Mouse (Mus musculus) liver, embryonic 14.5 days (tissue): ENCODE data around the gene Igll1. TPM values are rescaled to one million over a fixed set of nuclear protein-coding genes. Genes with fewer than 3 reads are reported as not detected.

Experiments used
- ATAC-seq: fragments of 200-750 bp; cut with Nextera tagmentation; 2 replicates; pipeline ENCODE4 v1.8.0; 2017; ENCODE audit warnings: moderate number of reproducible peaks, mild to moderate bottlenecking, moderate library complexity; ENCODE audit not compliant: insufficient read depth
- DNase-seq, 3 experiments: peaks; one replicate each; pipeline ENCODE4 v3.0.0-alpha.2; 2012 to 2013; ENCODE audit warnings: low read depth in 3 of 3, low spot score in 3 of 3
- H3K27ac ChIP-seq: fragments of 300-500 bp; sonication (generic); 2 replicates; pipeline ENCODE4 v1.5.1; 2014; ENCODE audit warnings: moderate library complexity, mild to moderate bottlenecking, control low read depth, inconsistent platforms
- H3K27me3 ChIP-seq: fragments of 300-500 bp; sonication (generic); 2 replicates; pipeline ENCODE4 v1.6.1; 2014; ENCODE audit warnings: mild to moderate bottlenecking, low read length, moderate library complexity; ENCODE audit not compliant: control insufficient read depth, insufficient read depth
- H3K36me3 ChIP-seq: fragments of 300-500 bp; sonication (generic); replicated peaks from 2 replicates; pipeline ENCODE4 v1.6.1; 2014; ENCODE audit warnings: low read depth; ENCODE audit not compliant: control insufficient read depth, insufficient read depth
- H3K4me1 ChIP-seq, 2 experiments: fragments of 200-500 bp in 1 of 2; fragments of 300-500 bp in 1 of 2; sonication (generic) in 1 of 2; replicated peaks; 2 replicates each; pipeline ENCODE4 v1.6.1; 2012 to 2014; ENCODE audit warnings: antibody characterized with exemption in 1 of 2, inconsistent platforms in 1 of 2, low read length in 1 of 2; ENCODE audit not compliant: control insufficient read depth in 2 of 2, insufficient read depth in 2 of 2
- H3K4me2 ChIP-seq: fragments of 300-500 bp; sonication (generic); 2 replicates; pipeline ENCODE4 v1.6.1; 2014; ENCODE audit warnings: low read depth, mild to moderate bottlenecking, control low read depth, moderate library complexity
- H3K4me3 ChIP-seq, 2 experiments: fragments of 200-500 bp in 1 of 2; fragments of 300-500 bp in 1 of 2; sonication (generic) in 1 of 2; 2 replicates each; pipeline ENCODE4 v1.5.1; 2012 to 2014; ENCODE audit warnings: low read depth in 2 of 2, low read length in 2 of 2, mild to moderate bottlenecking in 2 of 2, control low read depth in 1 of 2, inconsistent platforms in 1 of 2, moderate library complexity in 1 of 2; ENCODE audit not compliant: insufficient read depth in 1 of 2
- H3K9ac ChIP-seq: fragments of 300-500 bp; sonication (generic); replicated peaks from 2 replicates; pipeline ENCODE4 v1.6.1; 2014; ENCODE audit warnings: mild to moderate bottlenecking, control low read depth, moderate library complexity
- H3K9me3 ChIP-seq: fragments of 300-500 bp; sonication (generic); 2 replicates; pipeline ENCODE4 v1.6.1; 2016; ENCODE audit warnings: low read length, mixed read lengths; ENCODE audit not compliant: control insufficient read depth
- CTCF ChIP-seq: IDR thresholded peaks from 2 replicates; pipeline ENCODE4 v1.5.1; 2016; ENCODE audit warnings: antibody characterized with exemption, low read depth, control low read depth
- EP300 ChIP-seq: IDR thresholded peaks from 2 replicates; pipeline ENCODE4 v1.6.1; 2016; ENCODE audit warnings: antibody characterized with exemption, low read depth
- WGBS: fragments of 180-500 bp; shearing (Covaris S2); extraction: QIAGEN DNeasy Blood & Tissue Kit; methylation state at CpG from one replicate; pipeline ENCODE4 v1.1.7; 2014; ENCODE audit not compliant: insufficient replicate concordance; 5-methylcytosine and 5-hydroxymethylcytosine counted together
- polyA plus RNA-seq, 2 experiments: library from polyadenylated mRNA; depleted of rRNA in 1 of 2; stranded (reverse) in 1 of 2; unstranded in 1 of 2; fragments of >200 nt; fragmentation: Nextera tagmentation in 1 of 2; extraction: Ambion mirVana in 1 of 2; gene quantifications; 2 replicates each; pipeline versions ENCODE4 v1.2.1 to v1.2.3; 2012 to 2014

The Igll1 gene
- polyA plus RNA-seq, 2 experiments = 1.4 to 2.7 TPM

- Histone ChIP-seq H3K27ac (no peak overlapping the region), H3K36me3 (no peaks in the 10 kb centered on the region), H3K9me3 (no peaks in the 10 kb centered on the region), H3K9ac (no peak overlapping the region), H3K4me2 (no peak overlapping the region), H3K4me1 (no peaks in the 10 kb centered on the region), H3K4me3 (no peak overlapping the region), H3K27me3 (no peaks in the 10 kb centered on the region)
- TF ChIP-seq EP300 = no peak
- no peak for TF ChIP-seq CTCF
- WGBS = 69% methylated on average over 2 of the region's 2 CpGs
- ATAC-seq (no peak), DNase-seq (no peak)
These were observed 37.6 kb downstream of the Igll1 start for GRCm38 (mm10) chr16:16826223-16826622.

- 47% methylated on average over 5 of the region's 5 CpGs for WGBS
- Histone ChIP-seq H3K36me3 (no peaks in the 10 kb centered on the region), H3K9ac (no peak overlapping the region), H3K9me3 (no peaks in the 10 kb centered on the region), H3K27ac (no peak overlapping the region), H3K4me2 (no peak overlapping the region), H3K4me1 (no peaks in the 10 kb centered on the region), H3K4me3 (no peak overlapping the region), H3K27me3 (no peaks in the 10 kb centered on the region)
- TF ChIP-seq EP300 (no peak), CTCF (no peak)
- ATAC-seq = no peak
- no peak for DNase-seq
These were observed 38.3 kb downstream of the Igll1 start for GRCm38 (mm10) chr16:16825476-16825875.

Other genes with a start within 250 kb of the Igll1 start
- not detected in 2 replicates for gene Olfr19, start 187.6 kb downstream of the Igll1 start, polyA plus RNA-seq (2012; rRNA removed)
- not detected in 2 replicates for gene Olfr19, start 187.6 kb downstream of the Igll1 start, polyA plus RNA-seq (2014; fragmentation: Nextera tagmentation; extraction: Ambion mirVana)
- gene Spag6l, start 34.5 kb downstream of the Igll1 start, polyA plus RNA-seq (2012; rRNA removed) = 0.02 TPM in 2 replicates
- not detected in 2 replicates for gene Spag6l, start 34.5 kb downstream of the Igll1 start, polyA plus RNA-seq (2014; fragmentation: Nextera tagmentation; extraction: Ambion mirVana)
- gene Top3b, start 6.8 kb upstream of the Igll1 start, polyA plus RNA-seq (2012; rRNA removed) = 22.8 and 25.4 TPM in 2 replicates
- 19.1 and 22.5 TPM in 2 replicates for gene Top3b, start 6.8 kb upstream of the Igll1 start, polyA plus RNA-seq (2014; fragmentation: Nextera tagmentation; extraction: Ambion mirVana)
- gene Vpreb1, start 6.9 kb upstream of the Igll1 start, polyA plus RNA-seq (2012; rRNA removed) = 1.5 and 1.8 TPM in 2 replicates
- 2.6 and 3.6 TPM in 2 replicates for gene Vpreb1, start 6.9 kb upstream of the Igll1 start, polyA plus RNA-seq (2014; fragmentation: Nextera tagmentation; extraction: Ambion mirVana)
- 4.0 and 5.3 TPM in 2 replicates for gene Ppm1f, start 32.5 kb upstream of the Igll1 start, polyA plus RNA-seq (2012; rRNA removed)
- 3.8 and 4.1 TPM in 2 replicates for gene Ppm1f, start 32.5 kb upstream of the Igll1 start, polyA plus RNA-seq (2014; fragmentation: Nextera tagmentation; extraction: Ambion mirVana)
- 41.1 and 55.1 TPM in 2 replicates for gene Mapk1, start 119.4 kb upstream of the Igll1 start, polyA plus RNA-seq (2012; rRNA removed)
- gene Mapk1, start 119.4 kb upstream of the Igll1 start, polyA plus RNA-seq (2014; fragmentation: Nextera tagmentation; extraction: Ambion mirVana) = 91.6 and 107 TPM in 2 replicates
- 0.20 and 0.51 TPM in 2 replicates for gene Ypel1, start 205.7 kb upstream of the Igll1 start, polyA plus RNA-seq (2012; rRNA removed)
- 0.43 and 0.94 TPM in 2 replicates for gene Ypel1, start 205.7 kb upstream of the Igll1 start, polyA plus RNA-seq (2014; fragmentation: Nextera tagmentation; extraction: Ambion mirVana)
- gene Ppil2, start 247.3 kb upstream of the Igll1 start, polyA plus RNA-seq (2012; rRNA removed) = 29.1 and 33.4 TPM in 2 replicates
- 46.1 and 50.5 TPM in 2 replicates for gene Ppil2, start 247.3 kb upstream of the Igll1 start, polyA plus RNA-seq (2014; fragmentation: Nextera tagmentation; extraction: Ambion mirVana)